Mouse (Mus musculus) kidney, embryonic 16.5 days (tissue): ENCODE data around the gene Izumo2. TPM values are rescaled to one million over a fixed set of nuclear protein-coding genes. Genes with fewer than 3 reads are reported as not detected.

Source experiments
- ATAC-seq: fragments of 200-750 bp; cut with Nextera tagmentation; 2 replicates; pipeline ENCODE4 v1.8.0; 2017; ENCODE audit warnings: moderate TSS enrichment; ENCODE audit not compliant: low FRiP score, low TSS enrichment
- H3K27ac ChIP-seq: fragments of 300-500 bp; sonication (generic); 2 replicates; pipeline ENCODE4 v1.5.1; 2014; ENCODE audit warnings: low read length
- H3K27me3 ChIP-seq: fragments of 300-500 bp; sonication (generic); 2 replicates; pipeline ENCODE4 v1.6.1; 2014; ENCODE audit warnings: low read length, control low read depth, mixed read lengths; ENCODE audit not compliant: insufficient read depth
- H3K36me3 ChIP-seq: fragments of 300-500 bp; sonication (generic); 2 replicates; pipeline ENCODE4 v1.6.1; 2014; ENCODE audit warnings: low read length, control low read depth, mixed read lengths; ENCODE audit not compliant: insufficient read depth
- H3K4me1 ChIP-seq: fragments of 300-500 bp; sonication (generic); 2 replicates; pipeline ENCODE4 v1.6.1; 2014; ENCODE audit warnings: low read length, control low read depth, mixed read lengths; ENCODE audit not compliant: insufficient read depth
- H3K4me2 ChIP-seq: fragments of 300-500 bp; sonication (generic); replicated peaks from 2 replicates; pipeline ENCODE4 v1.6.1; 2014; ENCODE audit warnings: low read depth, low read length
- H3K4me3 ChIP-seq: fragments of 300-500 bp; sonication (generic); 2 replicates; pipeline ENCODE4 v1.5.1; 2014; ENCODE audit warnings: mild to moderate bottlenecking, low read length
- H3K9ac ChIP-seq: fragments of 300-500 bp; sonication (generic); replicated peaks from 2 replicates; pipeline ENCODE4 v1.6.1; 2014; ENCODE audit warnings: low read length
- H3K9me3 ChIP-seq: fragments of 300-500 bp; sonication (generic); 2 replicates; pipeline ENCODE4 v1.6.1; 2016; ENCODE audit warnings: low read length, control low read depth
- WGBS: fragments of 180-500 bp; shearing (Covaris S2); extraction: QIAGEN DNeasy Blood & Tissue Kit; methylation state at CpG from one replicate; pipeline ENCODE4 v1.1.7; 2014; 5-methylcytosine and 5-hydroxymethylcytosine counted together
- polyA plus RNA-seq: library from polyadenylated mRNA; unstranded; fragments of >200 nt; fragmentation: Nextera tagmentation; extraction: Ambion mirVana; gene quantifications from 2 replicates; pipeline ENCODE4 v1.2.1, GENCODE M21; 2015

Gene Izumo2
- not detected in 2 replicates for polyA plus RNA-seq

DNA sequence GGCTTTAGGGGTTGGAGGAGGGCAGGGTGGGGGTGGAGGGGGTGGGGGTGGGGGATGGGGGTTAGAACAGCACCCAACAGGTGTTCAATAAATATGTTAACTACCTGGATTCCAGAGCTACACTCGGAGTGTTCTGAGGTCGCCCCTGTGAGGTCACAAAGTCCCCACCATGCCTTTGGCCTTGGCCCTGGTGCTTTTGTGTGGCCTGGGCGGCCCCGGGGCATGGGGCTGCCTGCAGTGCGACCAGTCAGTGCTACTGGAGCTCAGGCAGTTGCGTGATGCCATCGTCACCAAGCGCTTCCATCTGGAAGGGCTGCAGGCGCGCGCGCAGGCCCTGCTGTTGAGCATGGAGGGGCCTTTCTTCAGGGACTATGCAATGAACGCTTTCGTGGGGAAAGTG lies at the start of gene Izumo2:
TSS of gene Izumo2 (plus strand) at position 169 of the 400 bp plus-strand sequence.
- WGBS, result 73% methylated on average over 14 of the region's 14 CpGs

DNA sequence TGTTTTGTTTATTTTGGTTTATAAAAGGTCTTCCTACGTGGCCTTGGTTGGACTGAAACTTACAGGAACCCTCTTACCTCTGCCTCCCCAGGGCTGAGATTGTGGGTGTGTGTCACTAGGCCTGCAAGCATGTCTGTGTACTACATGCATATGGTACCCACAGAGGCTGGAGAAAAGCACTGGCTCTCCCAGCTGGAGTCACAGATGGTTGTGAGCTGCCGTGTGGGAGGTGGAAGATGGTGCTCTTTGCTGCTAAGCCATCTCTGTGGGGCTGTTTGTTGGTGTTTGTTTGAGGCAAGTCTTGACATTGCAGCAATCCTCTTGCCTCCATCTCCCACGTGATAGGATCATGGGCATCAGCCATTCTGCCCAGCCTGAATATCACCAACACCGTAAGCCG lies 47.3 kb upstream of the Izumo2 start:
- Histone ChIP-seq H3K27me3 (no peaks in the 10 kb centered on the region), H3K4me1 (no peaks in the 10 kb centered on the region), H3K4me3 (no peak overlapping the region), H3K9me3 (no peaks in the 10 kb centered on the region), H3K27ac (no peak overlapping the region), H3K4me2 (no peak overlapping the region), H3K36me3 (no peaks in the 10 kb centered on the region), H3K9ac (no peak overlapping the region)
- 76% methylated on average over 5 of the region's 5 CpGs for WGBS
- no peak for ATAC-seq

More for the DNA sequence above, at the start of gene Izumo2:
- Histone ChIP-seq H3K36me3 (no peaks in the 10 kb centered on the region), H3K9me3 (no peaks in the 10 kb centered on the region), H3K9ac (no peak within 1 kb of the TSS), H3K27me3 (no peaks in the 10 kb centered on the region), H3K27ac (no peak within 1 kb of the TSS), H3K4me2 (no peak within 1 kb of the TSS), H3K4me3 (no peak within 1 kb of the TSS), H3K4me1 (no peaks in the 10 kb centered on the region)
- ATAC-seq, result no peak

DNA sequence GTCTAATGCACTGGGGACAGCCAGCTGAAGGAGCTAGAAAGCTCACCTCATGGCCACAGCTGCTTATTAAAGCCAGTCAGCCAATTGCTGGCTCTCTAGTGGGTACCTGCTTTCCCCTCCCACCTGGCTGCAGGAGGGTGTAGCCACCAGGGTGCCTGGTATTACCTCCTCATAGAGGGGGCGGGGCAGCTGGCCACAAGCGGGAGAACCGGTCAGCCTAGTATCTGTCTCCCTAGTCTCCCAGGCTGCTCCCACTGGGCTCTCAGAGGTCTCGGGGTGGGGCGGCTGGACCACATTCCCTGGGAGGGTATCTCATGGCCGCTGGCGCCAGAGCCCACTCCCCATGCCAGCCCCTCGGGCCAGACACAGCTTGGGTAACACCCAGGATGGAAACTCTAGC lies 46.4 kb upstream of the Izumo2 start:
- Histone ChIP-seq H3K4me2 (no peak overlapping the region), H3K9ac (no peak overlapping the region), H3K9me3 (0 out of 2 replicates have a peak, but pooled peaks cover 5% of the 10 kb centered on the region), H3K36me3 (no peaks in the 10 kb centered on the region), H3K27me3 (no peaks in the 10 kb centered on the region), H3K4me3 (no peak overlapping the region), H3K4me1 (no peaks in the 10 kb centered on the region), H3K27ac (peak overlapping the region; percentile 23; the same call in 1 of the 2 replicates)
- WGBS, result 11% methylated on average over 8 of the region's 8 CpGs
- peak; percentile 92 for ATAC-seq

DNA sequence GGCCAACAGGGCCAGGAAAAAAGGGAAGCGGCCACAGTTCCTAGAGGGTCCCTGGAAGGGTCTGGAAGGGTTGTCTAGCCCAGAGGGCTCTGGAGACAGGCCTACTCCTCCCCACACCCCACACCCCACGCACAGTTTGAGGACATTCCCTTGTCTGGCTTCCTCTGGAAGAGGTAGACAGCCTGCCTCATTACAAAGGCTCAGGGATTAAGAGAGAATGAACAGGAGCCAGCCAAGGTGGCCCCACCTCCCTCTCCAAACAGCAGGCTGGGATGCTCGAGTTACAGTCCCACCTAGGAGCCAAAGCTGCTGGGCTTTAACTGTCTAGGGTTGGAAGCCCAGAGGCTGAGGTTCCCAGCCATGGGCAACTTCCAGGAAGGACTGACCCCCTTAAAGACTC lies 46.0 kb upstream of the Izumo2 start:
- Histone ChIP-seq H3K27me3 (no peaks in the 10 kb centered on the region), H3K27ac (peak overlapping the region; percentile 23; the same call in 1 of the 2 replicates), H3K9ac (no peak overlapping the region), H3K36me3 (no peaks in the 10 kb centered on the region), H3K4me2 (no peak overlapping the region), H3K4me3 (no peak overlapping the region), H3K4me1 (no peaks in the 10 kb centered on the region), H3K9me3 (0 out of 2 replicates have a peak, but pooled peaks cover 5% of the 10 kb centered on the region)
- 10% methylated on average over 3 of the region's 3 CpGs for WGBS
- ATAC-seq, result peak; percentile 46; the same call in 1 of the 2 replicates

DNA sequence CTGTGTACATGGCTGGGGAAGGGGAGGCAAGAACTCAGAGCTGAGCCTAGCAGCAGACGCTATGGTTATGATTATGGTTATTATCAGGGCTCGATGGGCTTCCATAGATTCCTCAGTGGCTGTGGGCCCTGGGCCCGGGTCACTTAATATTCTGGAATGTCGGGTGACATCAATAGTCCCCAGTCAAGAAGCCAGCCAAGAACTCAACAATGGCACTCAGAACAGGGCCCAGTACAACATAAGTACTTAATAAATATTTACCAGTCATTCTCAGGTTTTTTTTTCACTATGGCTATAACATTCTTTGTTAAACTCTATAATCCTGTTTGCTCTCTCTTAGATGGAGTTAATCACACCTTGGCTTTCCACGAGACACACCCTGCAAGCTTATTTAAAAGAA lies 45.0 kb upstream of the Izumo2 start:
- ATAC-seq, result no peak
- Histone ChIP-seq H3K36me3 (no peaks in the 10 kb centered on the region), H3K27ac (no peak overlapping the region), H3K27me3 (no peaks in the 10 kb centered on the region), H3K9me3 (0 out of 2 replicates have a peak, but pooled peaks cover 5% of the 10 kb centered on the region), H3K4me2 (no peak overlapping the region), H3K4me3 (no peak overlapping the region), H3K9ac (no peak overlapping the region), H3K4me1 (no peaks in the 10 kb centered on the region)
- WGBS, result 89% methylated on average over 5 of the region's 5 CpGs

DNA sequence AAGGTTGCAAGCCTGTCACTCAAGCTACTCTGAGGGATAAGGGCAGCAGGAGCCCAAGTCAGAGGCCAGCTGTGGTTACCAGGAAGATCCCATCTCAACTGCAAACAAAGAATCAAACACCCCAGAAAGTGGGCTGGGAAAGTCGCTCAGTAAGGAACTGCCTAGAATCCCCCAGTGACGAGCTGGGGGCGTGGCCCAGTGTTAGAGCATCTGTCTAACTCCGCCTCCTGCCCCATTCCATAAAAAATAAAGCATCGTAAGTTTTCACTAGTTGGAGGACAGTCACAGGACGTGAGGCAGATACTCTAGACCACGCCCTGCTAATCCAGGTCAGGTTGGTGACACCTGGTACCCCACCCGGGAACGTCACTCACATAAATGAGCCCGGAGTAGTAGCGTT lies 43.8 kb upstream of the Izumo2 start:
- 34% methylated on average over 11 of the region's 11 CpGs for WGBS

DNA sequence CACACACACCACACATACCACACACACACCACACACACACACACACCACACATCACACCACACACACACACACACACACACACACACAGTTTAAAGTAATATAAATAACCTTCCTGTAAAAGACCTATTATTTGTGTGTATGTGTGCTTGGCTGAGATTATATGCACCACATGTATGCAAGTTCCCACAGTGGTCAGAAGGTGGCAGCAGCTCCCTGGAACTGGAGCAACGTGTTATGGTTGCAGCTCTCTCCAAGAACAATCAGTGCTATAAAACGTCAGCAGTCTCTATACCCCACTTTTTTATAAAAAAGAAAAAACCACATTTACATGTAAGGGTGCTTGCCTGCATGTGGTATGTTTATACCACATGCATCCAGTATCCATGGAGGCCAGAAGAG lies 42.1 kb upstream of the Izumo2 start:
- Histone ChIP-seq H3K27me3 (peaks cover 14% of the 10 kb centered on the region; the same call in 1 of the 2 replicates), H3K27ac (no peak overlapping the region), H3K4me2 (no peak overlapping the region), H3K4me3 (no peak overlapping the region), H3K4me1 (peaks cover 7% of the 10 kb centered on the region; the same call in 1 of the 2 replicates), H3K9ac (no peak overlapping the region), H3K9me3 (0 out of 2 replicates have a peak, but pooled peaks cover 5% of the 10 kb centered on the region), H3K36me3 (no peaks in the 10 kb centered on the region)
- ATAC-seq, result no peak
- 81% methylated on average over 2 of the region's 2 CpGs for WGBS

More for the DNA sequence above, 43.8 kb upstream of the Izumo2 start:
- no peak for ATAC-seq
- H3K4me1 ChIP-seq, result no peaks in the 10 kb centered on the region
- H3K27ac ChIP-seq, result no peak overlapping the region
- no peak overlapping the region for H3K9ac ChIP-seq
- H3K27me3 ChIP-seq, result 0 out of 2 replicates have a peak, but pooled peaks cover under 1% of the 10 kb centered on the region
- H3K4me3 ChIP-seq, result no peak overlapping the region
- H3K36me3 ChIP-seq, result no peaks in the 10 kb centered on the region
- no peak overlapping the region for H3K4me2 ChIP-seq
- 0 out of 2 replicates have a peak, but pooled peaks cover 5% of the 10 kb centered on the region for H3K9me3 ChIP-seq

DNA sequence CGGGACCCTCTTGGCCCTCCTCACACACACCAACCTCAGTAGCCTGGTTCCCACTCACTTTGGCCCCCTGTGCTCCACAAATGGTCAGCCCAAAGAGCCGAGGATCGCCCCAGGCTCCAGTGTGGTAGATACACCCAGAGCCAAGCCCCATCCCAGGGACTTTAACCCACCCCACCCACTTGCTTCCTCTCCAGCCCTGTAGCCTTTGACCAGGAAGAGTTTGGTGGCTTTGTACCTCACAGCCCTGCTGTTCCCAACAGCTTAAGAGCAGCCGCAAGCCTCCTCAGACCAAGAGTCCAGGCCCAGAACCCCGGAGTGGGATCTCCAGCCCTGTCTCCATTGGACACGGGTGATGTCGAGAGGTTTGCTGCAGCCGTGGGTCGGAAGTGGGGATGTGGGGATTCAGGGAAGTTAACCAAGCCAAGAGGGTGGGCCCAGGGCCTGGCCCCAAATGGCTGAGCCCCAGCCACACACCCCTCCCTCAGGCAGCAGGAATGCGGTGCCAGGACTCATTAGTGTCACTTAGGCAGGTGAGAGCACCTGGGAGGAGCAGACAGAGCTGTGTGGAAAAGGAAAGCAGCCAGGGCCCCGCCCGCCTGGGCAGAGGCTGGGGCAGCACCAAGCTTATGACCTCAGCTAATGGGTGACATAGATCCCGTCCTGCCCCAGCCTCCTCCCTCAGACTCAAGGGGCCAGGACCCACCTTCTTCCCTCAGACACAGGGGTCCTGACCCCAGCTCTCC lies 40.4 kb upstream of the Izumo2 start:
- no peak for ATAC-seq
- Histone ChIP-seq H3K27ac (no peak overlapping the region), H3K36me3 (no peaks in the 10 kb centered on the region), H3K9ac (no peak overlapping the region), H3K4me1 (peaks cover 7% of the 10 kb centered on the region; the same call in 1 of the 2 replicates), H3K4me3 (no peak overlapping the region), H3K9me3 (0 out of 2 replicates have a peak, but pooled peaks cover 5% of the 10 kb centered on the region), H3K27me3 (peaks cover 14% of the 10 kb centered on the region; the same call in 1 of the 2 replicates), H3K4me2 (no peak overlapping the region)
- 63% methylated on average over 13 of the region's 13 CpGs for WGBS

DNA sequence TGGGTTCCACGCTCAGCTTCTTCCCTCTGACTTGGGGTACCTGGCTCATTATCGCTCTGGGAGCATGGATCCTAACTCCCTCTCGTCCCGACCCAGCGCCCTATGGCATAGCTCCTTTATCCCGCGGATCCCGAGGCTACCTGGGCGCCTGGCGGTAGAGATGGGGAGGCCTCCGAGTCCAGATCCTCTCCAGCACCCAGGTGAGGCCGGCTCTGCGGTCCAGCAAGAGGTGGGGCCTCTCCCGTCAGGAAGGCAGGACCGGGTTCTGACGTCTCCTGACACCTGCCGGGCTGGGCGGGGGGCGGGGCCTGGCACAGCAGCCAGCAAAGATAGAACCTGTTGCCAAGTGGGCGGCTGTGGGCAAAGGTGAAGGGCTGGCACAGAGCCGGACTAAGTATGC lies 39.4 kb upstream of the Izumo2 start:
- Histone ChIP-seq H3K4me2 (no peak overlapping the region), H3K9ac (no peak overlapping the region), H3K27me3 (peaks cover 14% of the 10 kb centered on the region; the same call in 1 of the 2 replicates), H3K9me3 (0 out of 2 replicates have a peak, but pooled peaks cover 5% of the 10 kb centered on the region), H3K27ac (no peak overlapping the region), H3K4me1 (peaks cover 7% of the 10 kb centered on the region; the same call in 1 of the 2 replicates), H3K4me3 (no peak overlapping the region), H3K36me3 (no peaks in the 10 kb centered on the region)
- 13% methylated on average over 21 of the region's 21 CpGs for WGBS
- no peak for ATAC-seq

DNA sequence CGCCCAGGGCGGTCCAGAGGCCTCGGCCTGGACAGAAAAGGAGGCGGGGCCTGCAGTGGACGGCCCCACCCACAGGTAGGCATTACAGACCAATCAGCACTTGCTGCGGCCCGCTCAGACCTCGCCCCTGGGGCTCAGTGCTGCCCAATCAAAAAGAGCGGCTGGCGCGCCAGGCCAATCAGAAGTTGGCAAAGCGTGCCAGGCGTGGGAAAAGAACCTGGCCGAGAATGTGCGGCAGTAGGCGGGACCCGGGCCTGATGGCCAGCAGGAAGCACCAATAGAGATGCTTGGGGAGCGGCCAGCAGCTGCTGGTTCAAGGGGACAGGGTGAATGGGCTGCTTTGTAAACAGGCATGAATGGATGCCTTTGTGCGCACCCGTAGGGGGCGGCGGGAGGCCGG lies 37.7 kb upstream of the Izumo2 start, which contains the start of gene Myh14:
TSS of gene Myh14 (minus strand) at position 41 of the 400 bp plus-strand sequence.
- Histone ChIP-seq H3K4me3 (peak within 1 kb of the TSS; percentile 39), H3K4me2 (peak within 1 kb of the TSS; percentile 58), H3K27ac (no peak within 1 kb of the TSS), H3K9ac (peak within 1 kb of the TSS; percentile 37), H3K4me1 (peaks cover 7% of the 10 kb centered on the region; the same call in 1 of the 2 replicates), H3K9me3 (peaks cover 9% of the 10 kb centered on the region; the same call in 1 of the 2 replicates), H3K27me3 (peaks cover 14% of the 10 kb centered on the region; the same call in 1 of the 2 replicates), H3K36me3 (no peaks in the 10 kb centered on the region)
- ATAC-seq, result peak; percentile 97
- WGBS, result 0% methylated on average over 23 of the region's 23 CpGs
